Mouse (Mus musculus): Measurements from ENCODE around the gene Gm28305. TPM values are rescaled to one million over a fixed set of nuclear protein-coding genes. Genes with fewer than 3 reads are reported as not detected.

Gm28305 gene
- polyA plus RNA-seq (2017; shearing (Covaris generic)), result 1 to 10 TPM in 1 of 2 experiments, not detected in 1; 1.5 TPM

DNA sequence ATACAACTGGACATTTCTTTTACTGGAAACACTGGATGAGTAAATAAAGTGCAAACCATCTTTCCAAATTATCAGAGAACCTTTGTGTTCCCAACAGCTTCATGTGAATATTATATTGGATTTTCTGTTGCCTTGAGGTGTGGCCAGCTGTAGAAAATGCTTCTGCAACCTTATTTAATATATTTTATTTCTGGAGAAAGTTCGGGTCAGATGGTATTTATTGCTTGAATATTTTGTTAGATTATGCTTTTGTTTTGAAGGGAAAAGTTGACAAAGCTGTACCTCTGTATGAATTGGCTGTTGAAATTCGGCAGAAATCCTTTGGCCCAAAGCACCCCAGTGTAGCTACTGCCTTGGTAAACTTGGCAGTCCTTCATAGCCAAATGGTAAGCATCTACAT lies at the start of gene Gm28305:
Gene Gm28305, plus strand, starts transcription at position 301 of the 400 bp plus-strand sequence.
- ATAC-seq, result no peak

DNA sequence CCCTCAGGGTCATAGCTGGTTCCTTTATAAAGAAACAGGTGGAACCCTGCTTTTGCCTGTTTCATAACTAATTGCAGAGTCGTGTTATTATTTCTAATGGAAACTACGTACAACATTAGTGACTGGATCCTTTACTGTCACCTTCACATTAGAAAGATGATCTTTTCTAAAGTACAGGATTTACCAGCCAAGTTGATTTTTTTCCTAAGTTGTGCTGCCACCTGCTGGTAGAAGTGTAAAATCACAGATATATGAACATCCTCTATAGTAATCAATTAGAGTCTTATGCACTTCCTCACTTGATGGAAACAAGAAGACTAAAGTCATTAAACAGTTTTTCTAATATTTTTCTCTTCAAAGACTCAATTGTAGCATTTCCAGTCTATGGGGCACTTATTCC lies 44.0 kb upstream of the Gm28305 start:
- peak; percentile 66 for ATAC-seq

DNA sequence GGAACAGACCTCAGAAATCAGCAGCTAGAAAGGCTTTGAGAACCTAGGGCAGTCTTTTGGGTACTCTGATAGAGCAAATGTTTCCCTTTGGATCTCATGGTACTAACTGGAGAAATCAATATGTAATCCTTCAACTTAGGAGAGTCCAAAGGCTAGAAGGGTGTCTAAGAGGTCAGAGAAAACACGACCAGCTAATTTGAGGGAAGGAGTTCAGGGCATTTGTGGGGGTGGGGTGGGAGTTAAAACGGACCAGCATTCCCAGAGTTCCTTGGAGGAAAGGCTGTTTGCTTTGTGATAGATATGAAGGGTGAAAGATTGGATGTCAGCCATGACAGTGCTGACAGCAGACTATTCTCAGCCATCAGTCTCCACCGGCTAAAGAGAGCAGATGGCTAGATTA lies 39.9 kb upstream of the Gm28305 start:
- ATAC-seq, result no peak

DNA sequence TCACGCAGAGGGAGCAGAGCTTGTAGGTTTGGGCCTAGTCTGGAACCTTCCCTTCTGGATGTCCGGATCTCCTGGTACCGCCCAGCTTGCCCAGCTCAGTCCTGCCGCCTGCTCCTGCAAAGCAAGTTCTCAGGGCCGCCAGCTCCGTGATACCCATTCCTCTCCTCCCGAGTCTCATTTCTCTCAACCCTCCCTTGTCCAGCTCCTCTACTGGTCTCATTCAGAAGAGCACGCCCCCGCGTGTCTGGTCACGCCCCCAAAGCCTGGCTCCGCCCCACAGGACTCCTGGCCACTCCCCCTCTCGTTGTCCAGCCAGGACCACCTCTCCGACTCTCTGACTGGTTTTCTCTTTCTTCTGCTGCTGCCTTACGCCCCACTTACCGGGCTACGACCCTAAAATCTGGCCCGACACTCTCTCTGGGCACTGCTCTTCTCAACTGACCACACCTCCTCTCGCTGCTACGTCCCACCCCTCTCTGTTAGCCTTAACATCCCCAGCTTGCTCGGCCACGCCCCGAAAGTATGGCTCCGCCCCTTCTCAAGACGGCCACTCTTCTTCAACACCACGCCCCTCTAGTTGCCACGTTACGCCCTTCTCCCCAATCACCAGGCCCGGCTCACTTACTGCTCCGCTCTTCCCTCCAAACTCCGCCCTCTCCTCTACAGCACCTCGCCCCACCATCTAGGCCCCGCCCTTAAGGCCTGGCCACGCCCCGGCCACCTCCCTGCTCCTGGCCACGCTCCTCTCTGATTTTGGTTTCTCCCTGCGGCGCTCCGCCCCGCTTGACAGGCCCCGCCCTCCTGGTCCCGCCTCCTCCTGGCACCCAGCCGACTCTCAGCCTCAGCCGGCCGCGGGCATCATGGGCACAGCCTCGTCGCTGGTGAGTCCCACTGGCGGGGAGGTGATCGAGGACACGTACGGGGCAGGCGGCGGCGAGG lies 38.3 kb upstream of the Gm28305 start, which contains the start of gene Nphp3:
Gene Nphp3, plus strand, starts transcription at position 624 of the 939 bp plus-strand sequence.
- peak; percentile 94 for ATAC-seq

- ATAC-seq, result peak; percentile 42
These were observed 37.5 kb upstream of the Gm28305 start for GRCm38 (mm10) chr9:104002913-104003330.

DNA sequence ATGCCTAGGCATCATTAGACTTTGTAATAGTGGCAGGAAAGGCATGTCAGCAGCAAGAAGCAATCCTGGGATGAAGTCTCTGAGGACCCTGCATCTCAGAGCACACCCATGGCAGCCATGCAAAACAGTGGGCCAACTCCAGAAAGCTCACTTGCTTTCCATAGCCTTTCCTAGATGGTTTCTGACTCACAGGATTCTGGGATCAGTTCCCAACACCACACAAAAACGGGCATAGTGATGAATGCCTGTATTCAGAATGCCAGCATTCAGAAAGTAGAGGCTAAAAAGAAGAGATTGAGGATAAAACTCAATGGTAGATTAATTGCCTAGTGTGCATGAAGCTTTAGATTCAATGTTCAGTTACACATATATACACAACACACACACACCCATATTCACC lies 25.9 kb upstream of the Gm28305 start:
- no peak for ATAC-seq

DNA sequence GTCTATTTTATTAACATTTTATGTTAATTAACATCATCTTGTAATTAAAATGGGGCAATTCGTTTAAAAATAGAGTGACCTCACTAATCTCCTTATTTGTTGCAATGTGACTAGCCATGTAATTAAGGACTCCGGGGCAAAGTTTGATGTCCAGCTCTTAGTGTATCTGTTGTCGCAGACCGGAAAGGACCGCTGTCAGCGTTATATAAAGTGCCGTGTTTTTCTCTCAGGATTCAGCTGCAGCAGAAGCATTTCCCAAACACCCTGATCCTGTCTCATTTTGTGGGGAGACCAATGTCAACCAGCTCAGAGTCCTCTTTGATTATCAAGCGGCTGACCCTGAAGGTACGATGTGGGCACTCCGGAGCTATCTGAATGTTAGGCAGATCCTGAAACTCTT lies 19.4 kb upstream of the Gm28305 start:
- no peak for ATAC-seq

DNA sequence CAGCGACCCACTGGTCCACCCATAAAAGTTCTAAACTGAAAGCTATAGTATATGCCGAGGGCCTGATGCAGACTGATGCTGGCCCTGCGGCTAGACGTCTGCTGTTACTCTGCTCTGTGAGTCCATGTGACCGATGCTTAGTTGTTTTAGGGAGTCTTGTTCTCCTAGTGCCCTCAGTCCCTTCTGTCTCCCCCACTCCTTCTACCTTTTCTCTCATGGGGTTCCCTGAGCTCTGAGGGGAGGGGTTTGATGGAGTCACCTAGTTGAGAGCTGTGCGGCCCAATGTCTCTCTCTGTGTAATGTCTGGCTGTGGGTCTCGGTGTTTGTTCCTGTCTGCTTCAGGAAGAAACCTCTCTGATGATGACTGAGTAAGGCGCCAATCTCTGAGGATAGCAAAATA lies 13.3 kb upstream of the Gm28305 start:
- ATAC-seq, result no peak

GRCm38 (mm10) chr9:104029861-104030260 lies 10.6 kb upstream of the Gm28305 start:
- ATAC-seq, result no peak

DNA sequence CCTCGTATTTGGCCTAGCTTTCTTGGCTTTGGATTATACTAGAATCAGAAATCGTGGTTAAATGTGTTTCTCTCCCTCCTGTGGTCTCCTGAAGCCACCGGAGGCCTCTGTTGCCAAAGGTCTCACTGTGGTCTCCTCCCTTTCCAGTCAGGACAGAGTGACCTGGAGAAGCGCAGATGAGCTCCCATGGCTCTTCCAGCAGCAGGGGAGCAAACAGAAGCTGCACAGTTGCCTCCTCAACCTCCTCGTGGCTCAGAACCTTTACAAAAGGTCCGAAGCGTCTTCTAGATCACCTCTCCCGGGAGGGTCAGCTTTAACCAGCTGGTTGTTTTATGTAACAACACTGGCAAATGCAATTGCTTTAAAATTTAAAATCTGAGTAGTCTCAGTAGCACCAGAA lies 6.2 kb upstream of the Gm28305 start:
- ATAC-seq, result no peak

DNA sequence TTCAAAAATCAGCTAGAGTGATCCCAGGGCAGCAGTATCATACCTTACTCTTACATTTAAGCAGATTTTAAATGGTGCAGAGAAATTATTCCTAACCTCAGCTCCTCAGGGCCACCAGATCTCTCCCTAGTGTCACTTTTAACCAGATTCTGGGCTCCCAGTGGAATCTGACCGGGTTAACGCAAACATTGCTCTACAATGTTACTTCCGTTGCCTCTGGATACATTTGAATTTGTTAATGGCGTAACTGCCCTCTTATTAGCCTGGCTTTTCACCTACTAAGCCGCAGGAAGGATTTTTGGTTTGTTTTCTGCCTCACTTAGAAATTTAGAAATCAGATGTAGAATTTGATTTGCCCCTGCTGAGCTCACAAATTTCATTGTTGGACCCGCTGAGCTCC lies 5.7 kb upstream of the Gm28305 start:
- ATAC-seq, result no peak

DNA sequence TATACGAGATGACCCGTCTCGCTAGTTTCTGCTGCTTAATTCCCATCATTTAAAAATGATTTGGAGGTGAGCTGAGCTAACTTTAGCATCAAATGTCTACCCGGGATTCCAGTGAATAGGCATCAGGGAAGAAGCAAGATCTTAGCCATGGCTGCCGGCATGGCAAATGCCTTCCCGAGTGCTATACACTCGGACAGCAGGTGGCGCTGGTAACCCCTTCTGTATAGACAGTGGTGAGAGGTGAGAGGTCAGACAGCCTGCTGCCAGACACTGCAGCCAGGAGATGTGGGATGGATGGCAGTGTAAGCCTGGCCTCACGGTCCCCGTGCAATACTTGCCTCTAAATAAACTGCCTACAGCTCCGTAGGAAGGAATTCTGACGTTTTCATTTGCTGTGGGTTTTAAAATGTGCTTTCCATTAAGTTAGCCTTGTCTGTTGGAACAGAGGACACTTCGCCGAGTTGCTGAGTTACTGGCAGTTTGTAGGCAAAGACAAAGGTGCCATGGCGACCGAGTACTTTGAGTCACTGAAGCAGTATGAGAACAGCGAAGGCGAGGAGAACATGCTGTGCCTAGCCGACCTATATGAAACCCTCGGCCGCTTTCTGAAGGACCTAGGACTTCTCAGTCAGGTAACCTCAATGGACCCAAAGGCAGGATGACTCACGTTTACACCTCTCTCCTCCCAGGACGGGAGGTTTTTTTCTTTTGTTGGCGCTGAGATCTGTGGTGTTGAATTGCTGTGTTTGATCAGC lies 5.0 kb upstream of the Gm28305 start:
- ATAC-seq, result peak; percentile 83

- ATAC-seq, result no peak
These were observed 2.2 kb upstream of the Gm28305 start for GRCm38 (mm10) chr9:104038266-104038665.

GRCm38 (mm10) chr9:104039031-104039695 lies 1.3 kb upstream of the Gm28305 start:
- ATAC-seq, result no peak

DNA sequence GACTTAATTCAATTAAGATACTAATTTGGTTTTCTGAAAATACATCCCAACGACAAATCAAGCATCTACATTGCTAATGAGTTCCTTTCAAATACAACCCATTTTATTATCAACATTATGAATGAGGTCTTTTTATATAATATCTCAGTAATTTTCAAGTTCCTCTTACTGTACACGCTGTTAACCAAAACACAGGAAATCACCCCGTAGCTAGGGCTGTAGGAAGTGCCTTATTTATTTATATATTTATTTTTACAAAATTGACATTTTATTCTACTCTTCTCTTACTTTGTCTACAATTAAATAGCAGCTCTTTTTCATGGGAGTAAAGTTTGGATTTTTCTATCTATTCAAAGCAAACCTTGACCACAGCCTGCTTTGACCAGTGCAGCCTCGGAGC lies 720 bp upstream of the Gm28305 start:
- ATAC-seq, result no peak

- no peak for ATAC-seq
These were observed 3.2 kb downstream of the Gm28305 start for GRCm38 (mm10) chr9:104043676-104044075.

DNA sequence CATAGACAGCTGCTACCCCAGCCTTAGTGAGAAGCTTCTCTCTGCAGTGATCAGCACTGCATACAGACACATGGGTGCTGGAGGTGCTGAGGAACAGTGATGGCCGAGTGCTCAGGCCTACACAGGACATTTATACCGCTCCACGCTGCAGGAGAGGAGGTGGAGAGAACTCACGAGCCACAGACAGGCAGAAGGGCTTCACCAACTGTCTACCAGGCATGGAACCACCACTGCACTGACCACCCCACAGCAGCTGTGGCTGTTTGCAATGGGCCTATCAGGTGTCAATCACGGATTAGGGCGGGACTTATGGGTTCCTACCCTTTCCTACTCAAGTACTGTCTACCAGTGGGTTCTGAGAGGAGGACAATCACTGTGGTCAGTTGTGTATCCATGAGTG lies 10.6 kb downstream of the Gm28305 start:
- ATAC-seq, result no peak

- ATAC-seq, result peak; percentile 79
These were observed 22.2 kb downstream of the Gm28305 start, which contains the start of gene Uba5 for GRCm38 (mm10) chr9:104062430-104063243. Uba5 (minus strand) TSS chr9:104063134.

DNA sequence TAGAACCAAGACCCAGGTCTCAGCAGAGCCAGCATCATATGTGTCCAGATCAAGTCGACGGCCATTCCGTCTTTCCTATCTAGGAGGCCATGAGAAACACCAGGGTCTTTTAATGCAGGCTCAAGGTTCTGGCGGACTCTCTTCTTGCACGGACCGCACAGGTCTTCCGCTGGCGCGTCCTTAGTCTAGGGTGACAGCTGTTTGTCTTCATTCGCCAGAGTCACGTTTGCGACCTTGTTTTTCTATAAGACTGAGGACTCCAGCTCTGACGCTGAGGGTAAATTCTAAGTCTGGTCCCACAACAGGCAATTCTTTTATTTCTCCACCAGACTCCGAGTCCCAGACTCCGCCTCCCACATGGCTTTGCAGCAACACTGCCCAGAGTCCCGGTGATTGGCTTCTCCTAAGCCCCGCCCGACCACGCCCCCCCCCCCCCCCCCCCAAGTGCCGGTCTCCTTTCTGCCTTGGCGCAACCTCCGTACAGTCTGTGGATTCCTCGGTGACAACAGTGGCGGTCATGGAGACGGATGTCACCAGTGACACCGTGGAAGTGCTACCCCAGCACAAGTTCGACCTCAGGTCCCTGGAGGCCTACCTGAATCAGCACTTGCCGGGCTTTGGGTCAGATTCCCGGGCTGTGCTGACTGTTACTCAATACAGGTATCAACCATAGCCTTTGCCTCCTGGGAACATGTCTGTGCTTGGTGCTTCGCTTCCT lies 22.9 kb downstream of the Gm28305 start, which contains the start of gene Acad11:
Gene Acad11, plus strand, starts transcription at position 134 of the 718 bp plus-strand sequence.
- ATAC-seq, result peak; percentile 89

- no peak for ATAC-seq
These were observed 24.1 kb downstream of the Gm28305 start for GRCm38 (mm10) chr9:104064571-104064970.

- ATAC-seq, result no peak
These were observed 29.8 kb downstream of the Gm28305 start for GRCm38 (mm10) chr9:104070241-104070640.

All from CD4-positive, CD25-positive, alpha-beta regulatory T cell, adult 4 months (primary cell).